Mouse (Mus musculus) G1E (cell line): Measurements from ENCODE around the gene Mrln.

Source experiments
- CTCF ChIP-seq: IDR thresholded peaks from 2 replicates; pipeline ENCODE4 v1.5.1; 2012; ENCODE audit warnings: low read depth, low read length, inconsistent platforms, mixed read lengths
- GATA1 ChIP-seq: IDR thresholded peaks from 2 replicates; pipeline ENCODE4 v1.6.1; 2012; ENCODE audit warnings: borderline replicate concordance, low read length, inconsistent platforms, mixed read lengths

DNA sequence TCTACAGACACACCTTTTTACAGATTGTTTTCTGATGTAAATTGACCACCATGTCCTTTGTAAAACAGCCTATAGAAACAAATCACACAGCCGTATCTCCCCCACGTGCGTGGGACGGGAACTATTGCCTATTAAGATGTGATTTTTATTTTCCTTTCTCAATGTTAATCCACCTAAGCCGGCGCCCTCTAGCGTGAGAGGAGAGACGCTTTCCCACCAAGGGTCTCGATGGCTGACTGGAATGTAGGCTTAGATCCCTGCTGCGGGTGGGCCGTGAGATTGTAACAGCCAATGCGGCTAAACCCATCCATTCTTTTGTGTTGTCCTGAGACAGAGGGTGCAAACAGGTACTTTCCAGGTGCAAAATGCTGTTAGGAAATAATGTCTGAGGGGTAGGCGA is 14.6 kb upstream of the Mrln start:
- TF ChIP-seq CTCF (no peak), GATA1 (no peak)
